Mouse (Mus musculus) bone marrow, adult 2 months (tissue): ENCODE measurements around the gene Rbm47. TPM values are rescaled to one million over a fixed set of nuclear protein-coding genes. Genes with fewer than 3 reads are reported as not detected.

Experiments
- H3K27ac ChIP-seq: fragments of 200-500 bp; 2 replicates; pipeline ENCODE4 v1.5.1; 2012; ENCODE audit warnings: low read depth, mild to moderate bottlenecking, control low read depth, inconsistent platforms, low read length; ENCODE audit not compliant: control insufficient read depth, poor library complexity, insufficient read depth
- H3K4me1 ChIP-seq: fragments of 200-500 bp; 2 replicates; pipeline ENCODE4 v1.6.1; 2011; ENCODE audit warnings: low read length; ENCODE audit not compliant: control insufficient read depth, insufficient read depth
- H3K4me3 ChIP-seq: fragments of 200-500 bp; replicated peaks from 2 replicates; pipeline ENCODE3; 2011; ENCODE audit warnings: mild to moderate bottlenecking, low read depth, low read length, control low read depth; ENCODE audit not compliant: control insufficient read depth
- CTCF ChIP-seq: fragments of 200-500 bp; IDR thresholded peaks from 2 replicates; pipeline ENCODE4 v1.5.1; 2011; ENCODE audit warnings: low read length, control low read depth; ENCODE audit not compliant: control insufficient read depth, insufficient read depth
- POLR2A ChIP-seq: fragments of 200-500 bp; IDR thresholded peaks from 2 replicates; pipeline ENCODE4 v1.6.1; 2011; ENCODE audit warnings: low read depth, mild to moderate bottlenecking, control low read depth, low read length, borderline replicate concordance; ENCODE audit not compliant: control insufficient read depth
- WGBS: fragments of 180-500 bp; shearing (Covaris S2); methylation state at CpG from one replicate; pipeline ENCODE4 v1.1.7; 2018; 5-methylcytosine and 5-hydroxymethylcytosine counted together
- polyA plus RNA-seq: library from polyadenylated mRNA; stranded (reverse); fragments of >200 nt; gene quantifications from 2 replicates; pipeline ENCODE4 v1.2.4, GENCODE M21; 2011; ENCODE audit warnings: low replicate concordance; ENCODE audit not compliant: missing spikeins, insufficient read depth, insufficient read length

The Rbm47 gene
- polyA plus RNA-seq, 1 experiment = 4.9 TPM

DNA sequence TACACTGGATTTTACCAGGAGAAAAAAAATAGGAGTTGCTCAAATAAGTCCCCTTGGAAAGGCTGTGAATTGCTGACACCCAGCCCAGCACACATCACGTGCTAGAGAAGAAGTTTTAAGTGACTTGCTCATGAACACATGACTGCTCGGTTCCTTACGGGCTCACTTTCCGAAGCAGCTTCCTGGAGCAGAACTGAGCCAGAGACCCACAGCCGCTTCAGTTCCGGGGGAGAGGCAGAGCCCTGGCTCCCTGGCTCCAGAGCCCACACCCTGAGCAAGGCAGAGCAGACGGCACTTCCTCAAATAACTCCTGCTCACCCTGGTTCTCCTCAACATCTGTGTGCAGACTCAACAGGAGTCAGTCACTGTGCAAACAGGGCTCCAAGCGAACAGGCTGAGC, 60.9 kb downstream of the Rbm47 start:
- TF ChIP-seq POLR2A (no peak), CTCF (no peak)
- 4% methylated on average over 8 of the region's 8 CpGs for WGBS
- Histone ChIP-seq H3K4me1 (no peaks in the 10 kb centered on the region; the same call in 1 of the 2 replicates), H3K4me3 (no peak overlapping the region), H3K27ac (no peak overlapping the region)

- Histone ChIP-seq H3K4me3 (peak overlapping the region; percentile 33), H3K4me1 (peaks cover 3% of the 10 kb centered on the region), H3K27ac (peak overlapping the region; percentile 57)
- TF ChIP-seq CTCF = no peak
- TF ChIP-seq POLR2A = no peak
- WGBS = 38% methylated on average over 9 of the region's 9 CpGs
Measured at GRCm38 (mm10) chr5:66106372-66106771, 66.5 kb downstream of the Rbm47 start.

DNA sequence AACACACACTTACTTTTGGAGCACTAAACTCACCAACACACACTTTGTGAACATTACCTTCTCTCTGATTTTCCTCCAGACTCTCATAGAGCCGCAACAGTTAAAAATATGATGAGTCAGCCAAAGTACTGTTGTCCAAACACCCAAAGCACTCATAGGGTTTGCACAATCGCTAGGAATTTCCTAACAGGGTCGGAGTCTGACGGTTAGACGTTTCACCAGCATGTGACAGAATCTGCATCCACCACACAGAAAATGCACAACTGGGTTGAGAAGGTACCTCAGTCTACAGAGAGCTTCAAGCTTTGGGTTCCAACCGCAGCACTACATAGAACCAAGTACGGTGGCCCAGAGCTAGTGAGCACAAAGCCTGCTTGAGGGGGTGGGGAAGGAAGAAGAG, 67.0 kb downstream of the Rbm47 start:
- 15% methylated on average over 7 of the region's 7 CpGs for WGBS
- Histone ChIP-seq H3K4me1 (peaks cover 3% of the 10 kb centered on the region), H3K27ac (peak overlapping the region; percentile 57), H3K4me3 (peak overlapping the region; percentile 33)
- TF ChIP-seq POLR2A = no peak
- TF ChIP-seq CTCF = no peak

GRCm38 (mm10) chr5:66105366-66105765, 67.6 kb downstream of the Rbm47 start:
- Histone ChIP-seq H3K4me1 (peaks cover 3% of the 10 kb centered on the region), H3K4me3 (no peak overlapping the region), H3K27ac (no peak overlapping the region)
- 8% methylated on average over 3 of the region's 3 CpGs for WGBS
- TF ChIP-seq POLR2A = no peak
- TF ChIP-seq CTCF = no peak

- TF ChIP-seq POLR2A = no peak
- no peak for TF ChIP-seq CTCF
- Histone ChIP-seq H3K4me1 (peaks cover 3% of the 10 kb centered on the region), H3K4me3 (no peak overlapping the region), H3K27ac (no peak overlapping the region)
- WGBS = 77% methylated on average over 5 of the region's 5 CpGs
Measured at GRCm38 (mm10) chr5:66103386-66103785, 69.5 kb downstream of the Rbm47 start.

DNA sequence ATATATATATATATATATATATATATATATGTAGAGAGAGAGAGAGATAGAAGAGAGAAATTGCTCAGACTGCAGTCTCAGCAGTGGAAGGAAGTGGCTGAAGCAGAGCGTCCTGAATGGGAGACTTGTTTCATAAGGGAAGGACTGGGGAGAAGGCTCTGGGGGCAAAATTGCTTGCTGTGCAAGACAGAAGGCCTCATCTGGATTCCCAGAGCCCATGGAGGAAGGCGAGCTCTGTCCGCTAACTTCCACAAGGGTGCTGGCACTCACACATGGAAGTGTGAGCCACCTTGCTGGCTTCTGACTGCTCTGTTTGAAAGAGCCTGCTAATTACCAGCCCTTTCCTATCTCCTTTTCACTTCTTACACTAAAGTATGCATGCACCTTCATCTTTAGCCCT, 70.1 kb downstream of the Rbm47 start:
- Histone ChIP-seq H3K4me1 (peaks cover 3% of the 10 kb centered on the region), H3K4me3 (no peak overlapping the region), H3K27ac (no peak overlapping the region)
- WGBS = 63% methylated on average over 3 of the region's 3 CpGs
- no peak for TF ChIP-seq CTCF
- TF ChIP-seq POLR2A = no peak

DNA sequence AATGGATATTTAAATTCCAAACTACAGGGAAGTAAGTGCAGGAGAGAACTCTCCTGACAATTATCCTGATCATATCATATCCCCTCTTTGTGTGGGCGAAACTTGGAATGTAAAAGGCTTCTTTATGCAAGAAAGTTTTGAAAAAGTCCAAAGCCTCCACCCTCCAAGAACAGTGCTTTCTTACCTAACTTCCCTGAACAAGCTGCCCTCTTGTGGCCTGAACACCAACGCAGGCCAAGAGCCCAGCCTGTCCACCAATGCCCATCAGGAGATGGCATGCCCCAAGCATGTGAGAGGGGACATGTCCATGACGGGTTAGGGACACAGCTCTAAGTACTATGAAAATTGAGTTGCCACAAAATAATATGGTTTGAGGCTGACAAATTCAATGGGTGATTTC, 71.3 kb downstream of the Rbm47 start:
- H3K27ac ChIP-seq = no peak overlapping the region
- TF ChIP-seq CTCF = peak; percentile 63
- no peak for TF ChIP-seq POLR2A
- H3K4me1 ChIP-seq = peaks cover 2% of the 10 kb centered on the region
- H3K4me3 ChIP-seq = no peak overlapping the region
- WGBS = 51% methylated on average over 3 of the region's 3 CpGs

- 79% methylated on average over 8 of the region's 8 CpGs for WGBS
- Histone ChIP-seq H3K4me1 (peaks cover 2% of the 10 kb centered on the region), H3K4me3 (no peak overlapping the region), H3K27ac (no peak overlapping the region)
- TF ChIP-seq POLR2A (no peak), CTCF (no peak)
Measured at GRCm38 (mm10) chr5:66100322-66100721, 72.6 kb downstream of the Rbm47 start.
